Mouse (Mus musculus) liver, embryonic 14.5 days (tissue): Measurements from ENCODE around the gene Carm1. TPM values are rescaled to one million over a fixed set of nuclear protein-coding genes. Genes with fewer than 3 reads are reported as not detected.
"Not testable (repeated sequence)": the region's sequence is repeated elsewhere in the genome, so short reads cannot be mapped to it uniquely, and the experiment has no call there.

Experiments
- ATAC-seq: fragments of 200-750 bp; cut with Nextera tagmentation; 2 replicates; pipeline ENCODE4 v1.8.0; 2017; ENCODE audit warnings: moderate number of reproducible peaks, mild to moderate bottlenecking, moderate library complexity; ENCODE audit not compliant: insufficient read depth
- DNase-seq, 3 experiments: peaks; one replicate each; pipeline ENCODE4 v3.0.0-alpha.2; 2012 to 2013; ENCODE audit warnings: low read depth in 3 of 3, low spot score in 3 of 3
- H3K27ac ChIP-seq: fragments of 300-500 bp; sonication (generic); 2 replicates; pipeline ENCODE4 v1.5.1; 2014; ENCODE audit warnings: moderate library complexity, mild to moderate bottlenecking, control low read depth, inconsistent platforms
- H3K27me3 ChIP-seq: fragments of 300-500 bp; sonication (generic); 2 replicates; pipeline ENCODE4 v1.6.1; 2014; ENCODE audit warnings: mild to moderate bottlenecking, low read length, moderate library complexity; ENCODE audit not compliant: control insufficient read depth, insufficient read depth
- H3K36me3 ChIP-seq: fragments of 300-500 bp; sonication (generic); replicated peaks from 2 replicates; pipeline ENCODE4 v1.6.1; 2014; ENCODE audit warnings: low read depth; ENCODE audit not compliant: control insufficient read depth, insufficient read depth
- H3K4me1 ChIP-seq, 2 experiments: fragments of 200-500 bp in 1 of 2; fragments of 300-500 bp in 1 of 2; sonication (generic) in 1 of 2; replicated peaks; 2 replicates each; pipeline ENCODE4 v1.6.1; 2012 to 2014; ENCODE audit warnings: antibody characterized with exemption in 1 of 2, inconsistent platforms in 1 of 2, low read length in 1 of 2; ENCODE audit not compliant: control insufficient read depth in 2 of 2, insufficient read depth in 2 of 2
- H3K4me2 ChIP-seq: fragments of 300-500 bp; sonication (generic); 2 replicates; pipeline ENCODE4 v1.6.1; 2014; ENCODE audit warnings: low read depth, mild to moderate bottlenecking, control low read depth, moderate library complexity
- H3K4me3 ChIP-seq, 2 experiments: fragments of 200-500 bp in 1 of 2; fragments of 300-500 bp in 1 of 2; sonication (generic) in 1 of 2; 2 replicates each; pipeline ENCODE4 v1.5.1; 2012 to 2014; ENCODE audit warnings: low read depth in 2 of 2, low read length in 2 of 2, mild to moderate bottlenecking in 2 of 2, control low read depth in 1 of 2, inconsistent platforms in 1 of 2, moderate library complexity in 1 of 2; ENCODE audit not compliant: insufficient read depth in 1 of 2
- H3K9ac ChIP-seq: fragments of 300-500 bp; sonication (generic); replicated peaks from 2 replicates; pipeline ENCODE4 v1.6.1; 2014; ENCODE audit warnings: mild to moderate bottlenecking, control low read depth, moderate library complexity
- H3K9me3 ChIP-seq: fragments of 300-500 bp; sonication (generic); 2 replicates; pipeline ENCODE4 v1.6.1; 2016; ENCODE audit warnings: low read length, mixed read lengths; ENCODE audit not compliant: control insufficient read depth
- CTCF ChIP-seq: IDR thresholded peaks from 2 replicates; pipeline ENCODE4 v1.5.1; 2016; ENCODE audit warnings: antibody characterized with exemption, low read depth, control low read depth
- EP300 ChIP-seq: IDR thresholded peaks from 2 replicates; pipeline ENCODE4 v1.6.1; 2016; ENCODE audit warnings: antibody characterized with exemption, low read depth
- WGBS: fragments of 180-500 bp; shearing (Covaris S2); extraction: QIAGEN DNeasy Blood & Tissue Kit; methylation state at CpG from one replicate; pipeline ENCODE4 v1.1.7; 2014; ENCODE audit not compliant: insufficient replicate concordance; 5-methylcytosine and 5-hydroxymethylcytosine counted together
- polyA plus RNA-seq, 2 experiments: library from polyadenylated mRNA; depleted of rRNA in 1 of 2; stranded (reverse) in 1 of 2; unstranded in 1 of 2; fragments of >200 nt; fragmentation: Nextera tagmentation in 1 of 2; extraction: Ambion mirVana in 1 of 2; gene quantifications; 2 replicates each; pipeline versions ENCODE4 v1.2.1 to v1.2.3; 2012 to 2014

The Carm1 gene
- polyA plus RNA-seq, 2 experiments = 13.6 to 25.6 TPM

DNA sequence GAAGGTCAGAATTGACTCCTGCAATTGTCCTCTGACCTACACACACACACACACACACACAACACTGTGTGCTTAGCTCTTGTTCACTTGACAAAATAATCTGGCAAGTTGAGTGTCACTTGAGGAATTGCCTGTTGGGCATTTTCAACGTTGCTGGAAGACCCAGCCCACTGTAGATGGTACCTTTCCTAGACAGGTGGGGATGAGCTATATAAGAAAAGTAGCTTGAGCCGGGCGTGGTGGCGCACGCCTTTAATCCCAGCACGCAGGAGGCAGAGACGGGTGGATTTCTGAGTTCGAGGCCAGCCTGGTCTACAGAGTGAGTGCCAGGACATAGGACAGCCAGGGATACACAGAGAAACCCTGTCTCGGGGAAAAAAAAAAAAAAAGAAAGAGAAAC lies 35.6 kb upstream of the Carm1 start:
- DNase-seq (no peak), ATAC-seq (no peak)
- peak overlapping the region; percentile 83 for H3K27ac ChIP-seq
- TF ChIP-seq EP300 (no peak), CTCF (no peak)
- no peaks in the 10 kb centered on the region for H3K9me3 ChIP-seq
- peak overlapping the region; percentile 61 to 94 for H3K4me3 ChIP-seq
- peak overlapping the region; percentile 87 for H3K4me2 ChIP-seq
- H3K36me3 ChIP-seq = peaks cover 13% of the 10 kb centered on the region
- WGBS = 61% methylated on average over 9 of the region's 9 CpGs
- H3K4me1 ChIP-seq = peaks cover 7 to 22% of the 10 kb centered on the region in 2 experiments
- peak overlapping the region; percentile 66; the same call in 1 of the 2 replicates for H3K9ac ChIP-seq
- no peaks in the 10 kb centered on the region for H3K27me3 ChIP-seq

DNA sequence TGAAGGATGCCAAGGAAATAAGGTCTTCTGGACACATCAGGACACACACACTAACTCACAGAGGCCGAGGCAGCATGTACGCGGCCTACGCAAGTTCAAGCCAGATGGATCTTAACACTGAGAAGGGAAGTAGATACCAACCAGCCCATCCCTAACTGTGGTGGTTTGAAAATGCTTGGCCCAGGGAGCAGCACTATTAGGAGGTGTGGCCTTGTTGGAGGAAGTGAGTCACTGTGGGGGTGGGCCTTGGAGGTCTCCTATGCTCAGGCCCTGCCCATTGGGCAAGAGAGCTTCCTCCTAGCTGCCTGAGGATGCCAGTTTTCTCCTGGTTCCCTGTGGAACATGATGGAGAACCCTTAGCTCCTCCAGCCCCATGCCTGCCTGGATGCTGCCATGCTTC lies 33.2 kb upstream of the Carm1 start:
- Histone ChIP-seq H3K27ac (no peak overlapping the region), H3K9me3 (no peaks in the 10 kb centered on the region), H3K36me3 (peaks cover 2% of the 10 kb centered on the region; the same call in 1 of the 2 replicates), H3K4me2 (no peak overlapping the region), H3K4me1 (peaks cover 7 to 24% of the 10 kb centered on the region in 2 experiments), H3K27me3 (no peaks in the 10 kb centered on the region), H3K9ac (no peak overlapping the region), H3K4me3 (no peak overlapping the region)
- DNase-seq = no peak
- 93% methylated on average over 4 of the region's 4 CpGs for WGBS
- ATAC-seq = no peak
- no peak for TF ChIP-seq EP300
- TF ChIP-seq CTCF = peak; percentile 3; the same call in 1 of the 2 replicates

DNA sequence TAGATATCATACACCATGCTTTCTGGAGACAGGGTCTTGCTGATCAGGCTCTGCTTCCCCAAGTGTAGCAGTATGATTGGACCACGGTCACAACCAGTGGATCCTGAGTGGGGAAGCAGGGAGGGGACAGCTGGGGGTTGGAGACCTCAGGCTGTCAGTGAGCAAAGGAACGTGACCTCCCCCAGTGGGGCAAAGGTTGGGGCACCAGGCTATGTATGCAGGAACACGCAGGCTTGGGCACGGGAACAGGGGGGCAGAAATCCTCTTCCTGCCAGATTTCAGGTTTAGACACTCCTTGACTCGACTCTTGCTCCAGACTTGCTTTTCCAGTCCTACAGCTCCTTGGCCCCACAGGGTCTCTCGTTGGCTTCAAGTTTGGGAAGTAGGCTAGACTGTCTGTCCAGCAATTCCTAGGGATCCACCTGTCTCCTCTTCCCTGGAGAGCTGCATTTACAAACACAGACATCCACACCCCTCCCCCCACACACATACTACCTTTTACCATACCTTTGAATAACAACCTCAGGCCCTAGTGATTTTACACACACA lies 28.7 kb upstream of the Carm1 start:
- Histone ChIP-seq H3K4me3 (no peak overlapping the region), H3K27ac (no peak overlapping the region), H3K4me2 (no peak overlapping the region), H3K9ac (no peak overlapping the region), H3K4me1 (peaks cover 0 to 4% of the 10 kb centered on the region in 2 experiments; a peak in 1 of 4 replicates), H3K27me3 (no peaks in the 10 kb centered on the region), H3K36me3 (no peaks in the 10 kb centered on the region), H3K9me3 (no peaks in the 10 kb centered on the region)
- no peak for ATAC-seq
- no peak for DNase-seq
- TF ChIP-seq EP300 = no peak
- no peak for TF ChIP-seq CTCF
- WGBS = 66% methylated on average over 6 of the region's 6 CpGs

DNA sequence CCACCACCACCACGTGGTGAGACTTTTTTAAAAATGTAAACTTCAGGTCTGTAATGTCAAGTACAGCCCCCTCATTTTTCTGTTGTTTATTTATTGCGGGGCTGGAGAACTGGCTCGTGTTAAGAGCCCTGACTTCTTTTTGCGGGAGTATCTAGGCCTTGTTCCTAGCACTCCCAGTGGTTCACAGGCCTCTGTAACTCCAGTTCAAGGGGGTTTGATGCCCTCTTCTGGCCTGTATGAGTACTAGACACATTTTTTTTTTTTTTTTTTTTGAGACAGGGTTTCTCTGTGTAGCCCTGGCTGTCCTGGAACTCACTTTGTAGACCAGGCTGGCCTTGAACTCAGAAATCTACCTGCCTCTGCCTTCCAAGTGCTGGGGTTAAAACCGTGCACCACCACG lies 28.0 kb upstream of the Carm1 start:
- 71% methylated on average over 6 of the region's 6 CpGs for WGBS
- not testable (repeated sequence) for H3K9me3 ChIP-seq, H3K9ac ChIP-seq, ATAC-seq, H3K4me3 ChIP-seq, DNase-seq, H3K4me2 ChIP-seq, H3K27ac ChIP-seq, H3K36me3 ChIP-seq, H3K27me3 ChIP-seq, H3K4me1 ChIP-seq
- TF ChIP-seq CTCF = 0 out of 2 replicates have a peak, but pooled peaks have one; percentile 16

DNA sequence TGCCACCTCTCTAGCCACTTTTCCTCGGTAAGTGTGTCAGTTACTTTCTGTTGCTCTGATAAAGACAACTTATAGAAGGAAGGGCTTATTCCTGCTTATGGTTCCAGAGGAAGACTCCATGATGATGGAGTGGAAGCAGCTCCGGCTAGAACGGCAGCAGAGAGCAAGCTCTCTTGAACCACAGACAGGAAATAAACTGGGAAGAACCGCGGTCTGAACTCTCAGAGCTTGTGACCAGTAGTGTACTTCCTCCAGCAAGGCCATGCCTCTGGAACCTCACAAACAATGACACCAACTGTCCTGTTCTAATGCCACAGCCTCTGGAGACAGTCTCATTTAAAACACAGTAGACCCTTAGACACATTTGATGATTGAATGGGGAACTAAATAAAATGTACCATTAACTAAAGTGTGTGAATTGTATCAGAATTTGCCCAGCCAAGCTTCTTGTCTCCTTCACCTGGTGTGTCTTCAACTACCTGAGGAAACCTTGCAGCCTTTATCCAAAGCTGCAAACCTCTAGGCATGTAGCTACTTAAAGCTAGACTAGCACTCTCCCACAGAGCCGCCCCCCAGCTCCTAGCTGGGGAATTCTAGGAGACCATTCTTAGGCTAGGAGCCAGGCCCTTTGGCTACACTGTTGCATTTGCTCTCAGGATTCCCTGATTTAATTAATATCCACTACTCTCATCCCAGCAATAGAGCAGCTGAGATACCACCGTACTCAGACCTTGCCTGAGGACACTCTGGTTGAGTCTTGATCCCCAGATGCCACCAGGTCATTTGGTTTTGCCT lies 21.4 kb upstream of the Carm1 start:
- no peaks in the 10 kb centered on the region for H3K36me3 ChIP-seq
- H3K9me3 ChIP-seq = no peaks in the 10 kb centered on the region
- peak overlapping the region; percentile 20; the same call in 1 of the 2 replicates for H3K4me2 ChIP-seq
- TF ChIP-seq EP300 = no peak
- no peak for TF ChIP-seq CTCF
- H3K27me3 ChIP-seq = no peaks in the 10 kb centered on the region
- ATAC-seq = no peak
- H3K4me3 ChIP-seq = no peak overlapping the region
- WGBS = 33% methylated on average over 7 of the region's 7 CpGs
- 0 out of 4 replicates have a peak, but pooled peaks cover 0 to 2% of the 10 kb centered on the region in 2 experiments for H3K4me1 ChIP-seq
- no peak overlapping the region; the same call in 1 of the 2 replicates for H3K9ac ChIP-seq
- H3K27ac ChIP-seq = no peak overlapping the region
- no peak for DNase-seq
